Comparison of ENCODE assay signal across 18 mouse cellular contexts in the genomic region with DNA sequence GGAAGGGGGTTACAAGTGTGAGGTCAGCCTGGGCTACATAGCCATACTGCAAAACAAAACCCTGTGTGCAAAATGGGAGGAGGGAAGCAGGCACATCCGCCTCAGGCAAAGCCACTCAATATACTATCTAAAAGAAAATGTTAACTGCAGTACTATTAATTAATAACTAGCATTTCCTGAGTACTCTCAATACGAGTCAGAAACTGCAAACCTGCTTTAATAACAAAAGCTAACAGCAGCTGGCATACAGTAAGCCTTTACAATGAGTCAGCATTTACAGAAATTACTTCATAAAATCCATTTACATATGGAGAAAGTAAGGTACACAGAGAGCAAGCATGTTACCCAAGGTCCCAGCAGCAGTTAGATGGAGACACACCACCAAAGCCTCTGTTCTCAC.
A peak's percentile ranks its signal among the peaks of the same experiment; 100 is the strongest.
DNase-seq lines count a peak whose midpoint lies in the region; ATAC-seq and TF ChIP-seq lines count a peak whose summit lies in the region.
"Had no signal": no experiment of that assay in that cellular context is flagged by ENCODE, and none has a peak within 500 bp of the region (broad histone marks: within the 10 kb centered on the region; RNA-seq: fewer than 3 reads in every experiment).

No protein-coding gene starts in this region.

- H3K4me3 ChIP-seq in liver, adult 2 months (ENCODE audit: insufficient read depth, low read depth, low read length): no peak overlapping the region
- H3K4me3 ChIP-seq in kidney, embryonic 14.5 days (ENCODE audit: low read length): no peak overlapping the region
- H3K4me3 ChIP-seq: embryonic facial prominence, embryonic 12.5 days; hindbrain, embryonic 15.5 days; layer of hippocampus, adult 2 months; limb, embryonic 15.5 days had no signal

- no peaks in the 10 kb centered on the region for H3K36me3 ChIP-seq in liver, adult 2 months (ENCODE audit: control insufficient read depth, insufficient read depth, low read length)
- H3K36me3 ChIP-seq in kidney, embryonic 14.5 days (ENCODE audit: control insufficient read depth, insufficient read depth, low read length): no peaks in the 10 kb centered on the region
- H3K36me3 ChIP-seq: embryonic facial prominence, embryonic 12.5 days; hindbrain, embryonic 15.5 days; limb, embryonic 15.5 days had no signal

- TF ChIP-seq POLR2A in liver, adult 2 months (IDR thresholded peaks at IDR 0.05; ENCODE audit: extremely low read depth, insufficient read depth, low read length): no peak

- ATAC-seq in kidney, embryonic 14.5 days (ENCODE audit: low FRiP score, low TSS enrichment): peak; percentile 35; the same call in 1 of the 2 replicates
- ATAC-seq in megakaryocyte-erythroid progenitor cell, adult 5-6 weeks (replicated peaks; ENCODE audit: low FRiP score, low TSS enrichment, poor library complexity, severe bottlenecking): peak; percentile 43; the same call in 1 of the 2 replicates
- ATAC-seq: activated CD4-positive, CD25-positive, alpha-beta regulatory T cell, adult 4 months; midbrain, embryonic 16.5 days had no signal

- peaks cover 36% of the 10 kb centered on the region; the same call in 1 of the 2 replicates for H3K79me2 ChIP-seq in liver, adult 2 months (ENCODE audit: control insufficient read depth, insufficient read depth, low read length)

- H3K9me3 ChIP-seq in kidney, embryonic 14.5 days (ENCODE audit: control insufficient read depth, low read length): no peaks in the 10 kb centered on the region
- H3K9me3 ChIP-seq: embryonic facial prominence, embryonic 12.5 days; hindbrain, embryonic 15.5 days; limb, embryonic 15.5 days had no signal

- H3K27ac ChIP-seq in liver, adult 2 months (replicated peaks; ENCODE audit: insufficient read depth, low read depth, low read length): no peak overlapping the region; the same call in 1 of the 2 replicates
- H3K27ac ChIP-seq in kidney, embryonic 14.5 days (ENCODE audit: low read depth, low read length): no peak overlapping the region
- H3K27ac ChIP-seq: embryonic facial prominence, embryonic 12.5 days; hindbrain, embryonic 15.5 days; layer of hippocampus, adult 2 months; limb, embryonic 15.5 days had no signal

- no peak overlapping the region for H3K9ac ChIP-seq in liver, adult 2 months (ENCODE audit: low read depth, low read length)
- H3K9ac ChIP-seq in kidney, embryonic 14.5 days (ENCODE audit: low read depth, low read length): no peak overlapping the region
- H3K9ac ChIP-seq: embryonic facial prominence, embryonic 12.5 days; hindbrain, embryonic 15.5 days; limb, embryonic 15.5 days had no signal

- TF ChIP-seq CTCF in liver, adult 2 months (IDR thresholded peaks at IDR 0.05; ENCODE audit: low read depth, low read length): no peak

- peak; percentile 58 for DNase-seq in liver, adult 2 months (ENCODE audit: extremely low read depth, low read depth, low spot score)
- DNase-seq in liver (no peak), NIH3T3 (ENCODE audit: low read depth) (peak; percentile 20)
- no peak for DNase-seq in neural tube, embryonic 10.5 days (ENCODE audit: extremely low spot score, low spot score)
- DNase-seq in testis, postnatal 14 days (ENCODE audit: low spot score): no peak
- DNase-seq in left cerebral cortex, adult 8-10 months (ENCODE audit: low spot score in 2 of 2): no peak
- DNase-seq: cerebellum, adult 18-20 months; gastrocnemius, postnatal 10 days; lung, postnatal 4 days; right cerebral cortex, postnatal 25 days had no signal

- H3K27me3 ChIP-seq in liver, adult 2 months (ENCODE audit: control insufficient read depth, insufficient read depth, low read length): no peaks in the 10 kb centered on the region
- H3K27me3 ChIP-seq in kidney, embryonic 14.5 days (ENCODE audit: control insufficient read depth, insufficient read depth, low read length): no peaks in the 10 kb centered on the region
- H3K27me3 ChIP-seq: embryonic facial prominence, embryonic 12.5 days; hindbrain, embryonic 15.5 days; limb, embryonic 15.5 days had no signal

- whole genome bisulfite sequencing in liver, adult 2 months: 8% methylated on average over 2 of the region's 2 CpGs
- WGBS in kidney, embryonic 14.5 days: 62% methylated on average over 2 of the region's 2 CpGs

- H3K4me2 ChIP-seq in kidney, embryonic 14.5 days (replicated peaks; ENCODE audit: low read depth, low read length): no peak overlapping the region
- H3K4me2 ChIP-seq: embryonic facial prominence, embryonic 12.5 days; hindbrain, embryonic 15.5 days; limb, embryonic 15.5 days had no signal

- peaks cover 38% of the 10 kb centered on the region for H3K4me1 ChIP-seq in liver, adult 2 months (ENCODE audit: control insufficient read depth, insufficient read depth, low read length)
- peaks cover 11% of the 10 kb centered on the region for H3K4me1 ChIP-seq in kidney, embryonic 14.5 days (ENCODE audit: control insufficient read depth, insufficient read depth, low read length)

Comparison
In these comparisons a context has a peak if more than half of its experiments do, and no peak if none do; other contexts are left out.
1. DNase-seq: peak in liver, adult 2 months (single experiment) and NIH3T3 (single experiment); none in liver (single experiment), neural tube, embryonic 10.5 days (single experiment), testis, postnatal 14 days (single experiment) and left cerebral cortex, adult 8-10 months (0 of 2).